Mouse (Mus musculus) embryonic fibroblast, embryonic 13.5 days (primary cell): ENCODE data around the gene Slit1. TPM values are rescaled to one million over a fixed set of nuclear protein-coding genes. Genes with fewer than 3 reads are reported as not detected.
A peak's percentile ranks its signal among the peaks of the same experiment; 100 is the strongest.

Experiments used
- H3K27ac ChIP-seq: 2 replicates; pipeline ENCODE4 v1.5.1; 2012; ENCODE audit warnings: low read length, control low read depth, inconsistent platforms; ENCODE audit not compliant: insufficient read depth
- H3K4me1 ChIP-seq: 2 replicates; pipeline ENCODE4 v1.6.1; 2011; ENCODE audit warnings: low read length; ENCODE audit not compliant: control insufficient read depth, insufficient read depth
- H3K4me3 ChIP-seq: 2 replicates; pipeline ENCODE4 v1.5.1; 2011; ENCODE audit warnings: mild to moderate bottlenecking, control low read depth, low read length; ENCODE audit not compliant: insufficient read depth
- CTCF ChIP-seq: IDR thresholded peaks from 2 replicates; pipeline ENCODE4 v1.5.1; 2011; ENCODE audit warnings: mild to moderate bottlenecking, control low read depth, low read length, moderate library complexity, borderline replicate concordance; ENCODE audit not compliant: insufficient read depth
- POLR2A ChIP-seq: IDR thresholded peaks from 2 replicates; pipeline ENCODE4 v1.6.1; 2011; ENCODE audit warnings: low read depth, mild to moderate bottlenecking, control low read depth, low read length, moderate library complexity
- polyA plus RNA-seq: library from polyadenylated mRNA; stranded (reverse); fragments of >200 nt; gene quantifications from 2 replicates; pipeline ENCODE4 v1.2.4, GENCODE M21; 2011; ENCODE audit warnings: low read depth; ENCODE audit not compliant: missing spikeins, insufficient read length

Gene Slit1
- polyA plus RNA-seq, 1 experiment, result 0.46 TPM

- no peak overlapping the region for H3K4me3 ChIP-seq
- no peak for TF ChIP-seq POLR2A
- H3K4me1 ChIP-seq, result no peaks in the 10 kb centered on the region
- no peak overlapping the region for H3K27ac ChIP-seq
These were observed 82.5 kb downstream of the Slit1 start for GRCm38 (mm10) chr19:41660999-41661374.

- H3K27ac ChIP-seq, result no peak overlapping the region
- TF ChIP-seq POLR2A, result no peak
- no peak for TF ChIP-seq CTCF
- H3K4me1 ChIP-seq, result no peaks in the 10 kb centered on the region
- H3K4me3 ChIP-seq, result no peak overlapping the region
These were observed 83.0 kb downstream of the Slit1 start for GRCm38 (mm10) chr19:41660294-41660998.

DNA sequence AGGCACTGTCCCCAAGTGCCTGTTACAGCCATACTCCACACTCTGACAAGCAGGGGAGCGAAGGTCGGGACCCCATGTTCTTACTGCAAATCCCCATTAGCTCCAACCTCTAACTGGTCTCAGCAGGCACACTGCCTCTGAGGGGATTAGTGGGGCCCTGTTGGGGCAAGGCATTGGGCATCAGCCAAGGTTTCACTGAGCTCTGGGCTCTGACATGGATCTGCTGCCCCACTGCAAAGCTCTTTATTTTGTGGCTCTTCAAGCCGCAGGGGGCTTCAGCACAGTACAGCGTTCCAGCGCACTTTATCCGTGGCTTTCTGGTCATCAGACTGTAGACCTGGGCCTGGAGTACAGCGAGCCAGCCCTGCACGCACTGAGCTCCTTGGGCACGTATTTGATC lies 86.0 kb downstream of the Slit1 start:
- H3K27ac ChIP-seq, result no peak overlapping the region
- TF ChIP-seq CTCF, result no peak
- TF ChIP-seq POLR2A, result no peak
- H3K4me3 ChIP-seq, result no peak overlapping the region
- no peaks in the 10 kb centered on the region for H3K4me1 ChIP-seq

DNA sequence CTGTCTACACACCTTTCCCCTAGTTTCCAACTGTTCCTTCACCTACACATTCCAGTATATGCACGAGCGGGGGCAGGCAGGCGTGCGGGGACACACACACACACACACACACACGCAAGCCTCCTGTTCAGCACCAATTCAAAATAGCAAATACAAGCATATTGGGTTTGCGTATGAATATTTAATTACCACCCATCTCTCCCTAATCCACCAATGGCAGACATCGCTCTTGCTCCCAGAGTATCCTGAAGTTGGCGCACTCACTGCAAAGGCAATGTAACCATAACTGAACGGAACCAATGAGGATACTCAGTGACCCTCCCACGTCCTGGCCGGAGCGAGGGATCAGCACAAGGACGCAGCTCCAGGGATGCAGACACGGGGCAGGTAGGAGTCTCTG lies 86.8 kb downstream of the Slit1 start:
- no peak overlapping the region for H3K4me3 ChIP-seq
- no peak overlapping the region for H3K27ac ChIP-seq
- TF ChIP-seq CTCF, result no peak
- TF ChIP-seq POLR2A, result no peak
- no peaks in the 10 kb centered on the region for H3K4me1 ChIP-seq

DNA sequence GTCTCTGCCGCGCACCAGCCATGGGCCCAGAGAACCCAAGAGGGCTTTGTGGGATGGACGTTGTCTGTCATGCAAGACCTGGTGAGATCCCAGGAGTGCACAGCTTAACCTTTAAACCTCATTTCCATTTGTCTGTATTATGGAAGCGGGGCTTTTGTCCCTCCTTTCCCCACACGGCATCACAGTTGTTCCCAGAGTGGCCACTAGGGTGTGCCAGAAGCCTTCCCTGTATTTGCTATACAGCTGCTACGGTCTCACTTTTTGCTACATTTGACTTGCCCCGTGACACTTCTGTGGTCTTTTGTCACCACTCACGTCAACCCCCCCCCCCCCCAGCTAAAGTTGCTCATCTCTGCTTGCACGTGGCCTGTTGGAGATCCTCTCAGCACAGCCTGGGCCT lies 87.5 kb downstream of the Slit1 start:
- TF ChIP-seq POLR2A, result no peak
- TF ChIP-seq CTCF, result peak; percentile 60; the same call in 1 of the 2 replicates
- Histone ChIP-seq H3K4me3 (no peak overlapping the region), H3K27ac (no peak overlapping the region), H3K4me1 (no peaks in the 10 kb centered on the region)

DNA sequence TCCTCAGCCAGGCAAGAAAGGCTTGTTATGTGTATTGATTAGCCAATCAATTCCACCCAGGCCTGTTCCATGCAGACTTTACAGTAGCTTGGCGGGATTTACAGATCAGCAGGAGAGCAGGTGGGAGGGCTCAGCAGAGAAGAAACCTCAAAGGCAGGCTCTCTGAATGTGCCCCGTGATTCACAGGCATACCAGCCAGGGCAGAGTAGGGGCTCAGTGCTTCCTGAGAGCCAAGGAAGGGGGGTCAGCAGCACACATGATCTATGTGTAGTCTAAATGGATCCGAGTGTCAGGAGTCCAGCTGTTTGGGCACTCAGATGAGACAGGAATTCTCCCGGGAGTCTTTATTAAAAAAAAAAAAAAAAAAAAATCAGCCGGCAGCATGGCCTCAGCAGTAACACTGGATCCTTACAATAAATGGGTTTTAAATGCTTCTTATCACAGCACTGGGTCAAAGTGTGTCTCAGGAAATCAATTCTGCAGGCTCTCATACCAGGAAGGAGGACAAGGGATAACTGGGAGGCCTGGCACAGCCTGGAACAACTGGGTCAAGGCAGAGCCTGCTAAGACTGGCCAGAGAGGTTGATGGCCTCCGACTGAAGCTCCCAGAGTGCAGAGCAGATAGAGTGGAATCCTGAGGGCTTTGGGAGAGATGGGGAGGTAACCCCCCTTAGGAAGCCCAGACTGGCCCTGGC lies 88.2 kb downstream of the Slit1 start:
- TF ChIP-seq POLR2A (no peak), CTCF (no peak)
- Histone ChIP-seq H3K4me1 (no peaks in the 10 kb centered on the region), H3K4me3 (no peak overlapping the region), H3K27ac (no peak overlapping the region)

DNA sequence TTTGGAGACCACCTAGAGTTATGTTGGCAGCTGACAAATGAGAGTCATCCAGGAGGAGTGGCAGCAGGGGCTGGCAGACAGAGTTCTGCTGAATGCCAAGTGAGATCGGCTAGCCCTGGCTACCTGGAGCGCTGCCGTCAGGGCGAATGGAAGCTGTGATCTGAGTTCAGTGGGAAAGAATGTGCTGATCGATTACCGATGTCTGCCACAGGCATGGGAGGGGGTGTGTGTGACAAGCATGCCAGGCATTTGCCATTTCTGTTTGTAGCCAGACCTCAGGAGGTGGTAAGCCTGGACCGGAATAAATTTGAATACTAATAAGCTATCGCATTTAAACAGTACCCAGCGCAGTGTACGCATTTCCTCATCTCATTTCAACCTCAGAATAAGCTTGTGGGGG lies 91.5 kb downstream of the Slit1 start:
- Histone ChIP-seq H3K4me3 (no peak overlapping the region), H3K4me1 (no peaks in the 10 kb centered on the region), H3K27ac (no peak overlapping the region)
- TF ChIP-seq POLR2A (no peak), CTCF (no peak)

DNA sequence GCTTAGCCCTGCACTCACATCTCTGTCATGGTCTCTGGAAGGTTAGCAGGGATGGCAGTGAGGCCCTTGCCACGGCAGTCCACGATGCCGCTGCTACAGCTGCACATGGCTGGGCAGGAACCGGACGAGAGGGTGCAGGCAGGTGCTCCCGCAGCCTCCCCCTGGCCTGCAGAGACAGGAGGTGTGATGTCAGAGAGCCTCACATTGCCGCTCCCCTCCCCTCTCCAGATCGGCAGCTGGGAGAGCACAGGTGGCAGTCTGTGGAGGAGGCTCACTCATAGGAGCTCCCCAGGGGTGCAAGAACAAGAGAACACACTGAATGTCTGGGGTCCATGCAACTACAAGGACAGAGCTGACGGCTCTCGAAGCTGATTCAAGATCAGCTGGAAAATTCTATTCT lies 94.1 kb downstream of the Slit1 start:
- no peak for TF ChIP-seq POLR2A
- no peak for TF ChIP-seq CTCF
- Histone ChIP-seq H3K27ac (no peak overlapping the region), H3K4me3 (no peak overlapping the region), H3K4me1 (no peaks in the 10 kb centered on the region)

DNA sequence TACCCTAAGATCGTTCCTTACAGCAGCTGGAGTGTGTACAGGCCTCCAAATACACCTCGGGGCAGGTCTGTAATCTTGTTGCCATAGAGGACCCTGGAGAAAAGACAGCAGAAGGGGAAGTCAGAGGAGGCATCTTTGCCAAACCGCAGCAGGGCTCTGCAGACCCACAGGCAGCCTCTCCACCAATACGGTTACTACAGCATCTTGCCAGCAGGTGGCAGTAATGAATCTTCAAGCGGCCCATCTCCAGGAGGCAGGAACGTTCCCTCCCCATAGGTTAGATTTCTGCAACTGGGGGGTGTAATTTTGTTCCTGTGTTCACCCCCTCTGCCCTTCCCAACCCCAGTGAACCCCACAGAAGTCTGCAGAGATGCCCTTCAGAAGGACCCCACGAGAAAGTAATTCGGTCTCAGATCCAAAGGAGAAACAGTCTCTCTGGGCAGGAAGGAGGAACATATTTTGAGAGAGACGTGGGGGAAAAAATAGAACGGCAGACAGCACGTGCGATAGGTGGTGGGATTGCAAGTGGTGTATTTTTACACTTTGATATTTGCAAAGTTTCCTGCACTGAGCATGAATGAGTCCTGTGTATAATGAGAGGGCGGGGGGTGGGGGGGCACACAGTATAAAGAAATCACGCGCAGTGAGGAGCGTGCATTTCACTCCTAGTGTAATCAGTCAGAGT lies 96.4 kb downstream of the Slit1 start:
- H3K4me3 ChIP-seq, result no peak overlapping the region
- no peak overlapping the region for H3K27ac ChIP-seq
- TF ChIP-seq POLR2A, result no peak
- TF ChIP-seq CTCF, result peak; percentile 71; the same call in 1 of the 2 replicates
- no peaks in the 10 kb centered on the region for H3K4me1 ChIP-seq

DNA sequence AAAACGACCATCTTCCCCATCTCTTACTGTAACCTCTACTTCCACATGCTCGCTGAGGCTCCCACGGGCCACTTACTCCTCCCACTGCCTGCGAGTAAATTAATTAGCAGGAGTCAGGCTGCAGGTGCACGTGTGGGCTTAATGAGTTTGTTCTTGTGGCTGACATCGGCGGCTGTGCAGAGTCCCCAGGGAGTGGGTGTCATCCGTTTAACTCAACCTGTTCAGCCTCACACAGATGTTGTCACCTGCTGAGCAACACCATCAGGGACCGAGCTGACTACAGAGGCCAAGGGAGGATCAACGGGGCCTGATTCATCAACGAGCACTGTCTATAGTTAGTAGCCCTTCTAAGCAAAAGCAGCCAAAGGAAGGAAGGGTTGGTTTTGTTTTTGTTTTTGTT lies 100.5 kb downstream of the Slit1 start:
- Histone ChIP-seq H3K4me3 (no peak overlapping the region), H3K4me1 (no peaks in the 10 kb centered on the region), H3K27ac (no peak overlapping the region)
- TF ChIP-seq CTCF (no peak), POLR2A (no peak)

GRCm38 (mm10) chr19:41634999-41635398 lies 108.5 kb downstream of the Slit1 start:
- no peaks in the 10 kb centered on the region for H3K4me1 ChIP-seq
- H3K4me3 ChIP-seq, result no peak overlapping the region
- TF ChIP-seq CTCF (no peak), POLR2A (no peak)
- H3K27ac ChIP-seq, result no peak overlapping the region
